Mouse (Mus musculus) urinary bladder, adult 18-20 months (tissue): ENCODE measurements around the gene Spns2.

Experiments used
- DNase-seq, 2 experiments: peaks; one replicate each; pipeline ENCODE4 v3.0.0; 2022; ENCODE audit warnings: low spot score in 2 of 2, mixed read lengths in 2 of 2

Spns2 gene

GRCm38 (mm10) chr11:72500139-72500538, 10.4 kb upstream of the Spns2 start:
- DNase-seq = no peak

GRCm38 (mm10) chr11:72497367-72497766, 7.7 kb upstream of the Spns2 start:
- no peak for DNase-seq

- DNase-seq = no peak
Measured at GRCm38 (mm10) chr11:72496775-72497174, 7.1 kb upstream of the Spns2 start.

GRCm38 (mm10) chr11:72496066-72496465, 6.4 kb upstream of the Spns2 start:
- no peak for DNase-seq

- DNase-seq = no peak
Measured at GRCm38 (mm10) chr11:72494046-72494988, 4.6 kb upstream of the Spns2 start.

- no peak for DNase-seq
Measured at GRCm38 (mm10) chr11:72491130-72491960, 1.6 kb upstream of the Spns2 start.

- no peak for DNase-seq
Measured at GRCm38 (mm10) chr11:72489397-72489796, 307 bp downstream of the Spns2 start.

- no peak for DNase-seq
Measured at GRCm38 (mm10) chr11:72488753-72489271, 892 bp downstream of the Spns2 start.

GRCm38 (mm10) chr11:72487739-72488138, 2.0 kb downstream of the Spns2 start:
- DNase-seq = no peak

- DNase-seq = no peak
Measured at GRCm38 (mm10) chr11:72487171-72487570, 2.5 kb downstream of the Spns2 start.

- no peak for DNase-seq
Measured at GRCm38 (mm10) chr11:72485960-72486359, 3.7 kb downstream of the Spns2 start.

GRCm38 (mm10) chr11:72485157-72485556, 4.5 kb downstream of the Spns2 start:
- DNase-seq = no peak

- DNase-seq = no peak
Measured at GRCm38 (mm10) chr11:72484549-72484948, 5.2 kb downstream of the Spns2 start.

- no peak for DNase-seq
Measured at GRCm38 (mm10) chr11:72481952-72482351, 7.8 kb downstream of the Spns2 start.

GRCm38 (mm10) chr11:72481313-72481712, 8.4 kb downstream of the Spns2 start:
- DNase-seq = no peak

- DNase-seq = no peak
Measured at GRCm38 (mm10) chr11:72479499-72479898, 10.2 kb downstream of the Spns2 start.

GRCm38 (mm10) chr11:72478228-72478627, 11.5 kb downstream of the Spns2 start:
- DNase-seq = no peak

- DNase-seq = no peak
Measured at GRCm38 (mm10) chr11:72477653-72478052, 12.1 kb downstream of the Spns2 start.

GRCm38 (mm10) chr11:72477182-72477581, 12.5 kb downstream of the Spns2 start:
- DNase-seq = no peak

- no peak for DNase-seq
Measured at GRCm38 (mm10) chr11:72476074-72476625, 13.6 kb downstream of the Spns2 start.

- no peak for DNase-seq
Measured at GRCm38 (mm10) chr11:72475408-72475807, 14.3 kb downstream of the Spns2 start.

GRCm38 (mm10) chr11:72474926-72475325, 14.8 kb downstream of the Spns2 start:
- no peak for DNase-seq
